Mouse (Mus musculus) embryonic fibroblast, embryonic 13.5 days (primary cell): Measurements from ENCODE around the gene Rbbp7. TPM values are rescaled to one million over a fixed set of nuclear protein-coding genes. Genes with fewer than 3 reads are reported as not detected.
"Not testable (repeated sequence)": the region's sequence is repeated elsewhere in the genome, so short reads cannot be mapped to it uniquely, and the experiment has no call there.

Experiments used
- H3K27ac ChIP-seq: 2 replicates; pipeline ENCODE4 v1.5.1; 2012; ENCODE audit warnings: low read length, control low read depth, inconsistent platforms; ENCODE audit not compliant: insufficient read depth
- H3K4me1 ChIP-seq: 2 replicates; pipeline ENCODE4 v1.6.1; 2011; ENCODE audit warnings: low read length; ENCODE audit not compliant: control insufficient read depth, insufficient read depth
- H3K4me3 ChIP-seq: 2 replicates; pipeline ENCODE4 v1.5.1; 2011; ENCODE audit warnings: mild to moderate bottlenecking, control low read depth, low read length; ENCODE audit not compliant: insufficient read depth
- CTCF ChIP-seq: IDR thresholded peaks from 2 replicates; pipeline ENCODE4 v1.5.1; 2011; ENCODE audit warnings: mild to moderate bottlenecking, control low read depth, low read length, moderate library complexity, borderline replicate concordance; ENCODE audit not compliant: insufficient read depth
- POLR2A ChIP-seq: IDR thresholded peaks from 2 replicates; pipeline ENCODE4 v1.6.1; 2011; ENCODE audit warnings: low read depth, mild to moderate bottlenecking, control low read depth, low read length, moderate library complexity
- polyA plus RNA-seq: library from polyadenylated mRNA; stranded (reverse); fragments of >200 nt; gene quantifications from 2 replicates; pipeline ENCODE4 v1.2.4, GENCODE M21; 2011; ENCODE audit warnings: low read depth; ENCODE audit not compliant: missing spikeins, insufficient read length

Rbbp7 gene
- polyA plus RNA-seq, 1 experiment, result 367 TPM

DNA sequence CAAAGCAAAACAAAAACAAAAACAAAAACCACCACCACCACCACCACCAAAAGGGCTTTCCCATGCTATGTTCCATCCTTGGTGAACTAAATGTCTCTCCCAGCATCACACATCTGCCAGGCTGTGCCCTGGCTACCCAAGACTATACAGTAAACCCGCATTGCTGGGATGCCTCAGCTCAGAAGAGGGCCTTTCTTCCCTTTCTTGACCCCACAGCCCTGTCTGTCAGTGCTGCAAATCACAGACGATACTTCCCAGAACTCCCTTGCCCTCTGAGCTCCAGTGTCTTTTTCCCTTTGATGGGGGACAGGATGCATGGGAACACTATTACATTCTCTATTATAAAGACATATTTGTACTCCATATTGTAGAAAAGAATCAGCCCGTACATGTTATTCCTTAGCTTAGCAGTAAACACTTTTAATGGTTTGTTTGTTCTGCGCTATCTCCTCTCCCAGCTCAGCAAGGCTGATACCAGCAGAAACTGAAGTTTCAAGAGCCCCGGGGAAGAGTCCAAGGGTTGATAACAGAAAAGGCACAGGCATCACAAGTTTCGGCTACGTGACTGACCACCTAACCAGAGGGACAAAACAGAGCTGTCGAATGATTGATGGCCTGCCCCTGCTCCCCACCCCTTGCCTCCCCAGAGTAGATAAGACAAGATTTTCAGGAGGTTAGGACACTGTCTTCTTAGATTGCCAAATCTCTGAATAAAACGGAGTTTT, 11.3 kb upstream of the Rbbp7 start:
- TF ChIP-seq CTCF, result no peak
- Histone ChIP-seq H3K4me3 (no peak overlapping the region), H3K27ac (no peak overlapping the region), H3K4me1 (no peaks in the 10 kb centered on the region)

DNA sequence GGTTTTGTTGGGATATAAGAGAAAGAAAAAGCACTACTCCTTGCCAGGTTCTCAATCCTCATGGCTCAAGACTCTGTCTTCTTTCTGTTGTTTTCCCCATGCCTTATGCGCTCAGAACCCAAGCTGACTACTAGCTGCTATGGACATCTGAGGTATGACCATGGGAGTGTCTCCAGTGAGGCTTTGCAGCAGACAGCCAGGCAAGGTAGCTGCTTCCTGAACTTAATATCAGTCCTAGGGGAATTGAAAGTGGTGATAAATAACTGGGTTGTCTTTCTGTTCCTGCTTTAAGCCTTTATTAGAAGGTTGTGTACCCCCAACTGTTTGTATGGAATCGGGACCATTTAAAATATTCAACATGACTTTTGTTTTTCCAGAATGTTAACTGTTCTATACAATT, 7.8 kb upstream of the Rbbp7 start:
- H3K4me3 ChIP-seq, result no peak overlapping the region
- no peaks in the 10 kb centered on the region for H3K4me1 ChIP-seq
- no peak for TF ChIP-seq CTCF
- TF ChIP-seq POLR2A, result no peak
- H3K27ac ChIP-seq, result no peak overlapping the region

GRCm38 (mm10) chrX:162754314-162754713, 5.9 kb upstream of the Rbbp7 start:
- Histone ChIP-seq H3K27ac (no peak overlapping the region), H3K4me3 (no peak overlapping the region), H3K4me1 (no peaks in the 10 kb centered on the region)
- TF ChIP-seq CTCF (no peak), POLR2A (no peak)

DNA sequence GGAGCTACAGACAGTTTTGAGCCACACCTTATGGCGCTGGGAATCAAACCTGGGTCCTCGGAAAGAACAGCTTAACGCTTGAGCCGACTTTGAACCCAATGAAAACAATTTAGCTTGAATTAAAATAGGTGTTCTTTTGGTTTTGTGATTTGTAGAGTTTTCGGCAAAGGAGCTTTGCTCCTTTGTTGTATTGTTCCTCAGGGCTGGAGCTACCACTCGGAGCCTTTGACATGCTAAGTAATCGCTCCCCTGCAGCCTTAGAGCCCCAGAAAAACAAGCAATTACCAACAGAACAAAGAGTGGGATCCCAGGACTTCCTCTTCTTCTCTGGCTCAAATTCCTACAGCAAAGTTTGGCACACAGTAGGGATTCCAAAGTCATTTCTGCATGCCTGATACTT, 4.1 kb upstream of the Rbbp7 start:
- Histone ChIP-seq H3K4me3 (no peak overlapping the region), H3K27ac (no peak overlapping the region), H3K4me1 (no peaks in the 10 kb centered on the region)
- TF ChIP-seq CTCF (no peak), POLR2A (no peak)

GRCm38 (mm10) chrX:162759251-162760114, 719 bp upstream of the Rbbp7 start:
- no peak overlapping the region for H3K4me3 ChIP-seq

GRCm38 (mm10) chrX:162760958-162761515, 835 bp downstream of the Rbbp7 start:
- no peaks in the 10 kb centered on the region; the same call in 1 of the 2 replicates for H3K4me1 ChIP-seq
- peak overlapping the region; percentile 87 for H3K4me3 ChIP-seq
- no peak overlapping the region for H3K27ac ChIP-seq
- no peak for TF ChIP-seq CTCF
- TF ChIP-seq POLR2A, result no peak

More at GRCm38 (mm10) chrX:162759251-162760114, 719 bp upstream of the Rbbp7 start:
- Histone ChIP-seq H3K4me1 (no peaks in the 10 kb centered on the region; the same call in 1 of the 2 replicates), H3K27ac (peak overlapping the region; percentile 95)
- TF ChIP-seq POLR2A (peak; percentile 34; the same call in 1 of the 2 replicates), CTCF (no peak)

- H3K4me1 ChIP-seq, result no peaks in the 10 kb centered on the region; the same call in 1 of the 2 replicates
- H3K27ac ChIP-seq, result no peak overlapping the region
- TF ChIP-seq CTCF, result no peak
- TF ChIP-seq POLR2A, result no peak
- H3K4me3 ChIP-seq, result peak overlapping the region; percentile 87
Observed at GRCm38 (mm10) chrX:162761716-162762395, 1.7 kb downstream of the Rbbp7 start.

- no peaks in the 10 kb centered on the region for H3K4me1 ChIP-seq
- TF ChIP-seq POLR2A (no peak), CTCF (no peak)
- no peak overlapping the region for H3K27ac ChIP-seq
Observed at GRCm38 (mm10) chrX:162770726-162771125, 10.5 kb downstream of the Rbbp7 start.

DNA sequence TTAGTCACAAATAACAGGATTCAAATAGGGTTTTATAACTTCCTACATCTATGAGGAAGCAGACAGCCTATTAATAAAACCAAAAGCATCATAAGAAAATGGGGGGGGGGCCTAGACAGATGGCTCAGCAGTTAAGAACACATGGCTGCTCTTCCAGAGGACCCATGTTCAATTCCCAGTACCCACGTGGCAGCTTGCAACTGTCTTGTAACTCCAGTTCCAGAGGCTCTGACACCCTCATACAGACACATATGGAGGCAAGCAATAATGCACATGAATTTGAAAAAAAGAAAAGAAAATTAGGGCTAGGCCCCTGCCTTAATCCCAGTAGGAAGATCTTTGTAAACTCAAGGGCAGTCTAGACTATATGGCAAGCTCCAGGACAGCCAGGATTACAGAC, 28.2 kb downstream of the Rbbp7 start:
- Histone ChIP-seq H3K4me3 (no peak overlapping the region), H3K4me1 (no peaks in the 10 kb centered on the region), H3K27ac (no peak overlapping the region)
- no peak for TF ChIP-seq CTCF
- TF ChIP-seq POLR2A, result no peak

More at GRCm38 (mm10) chrX:162770726-162771125, 10.5 kb downstream of the Rbbp7 start:
- no peak overlapping the region for H3K4me3 ChIP-seq

- H3K4me1 ChIP-seq, H3K4me3 ChIP-seq, H3K27ac ChIP-seq: not testable (repeated sequence)
Observed at GRCm38 (mm10) chrX:162791392-162791791, 31.2 kb downstream of the Rbbp7 start.
